Mouse (Mus musculus): Measurements from ENCODE around the gene Per1. TPM values are rescaled to one million over a fixed set of nuclear protein-coding genes. Genes with fewer than 3 reads are reported as not detected.
A peak's percentile ranks its signal among the peaks of the same experiment; 100 is the strongest.

Per1 gene
- 6.2 and 6.3 TPM in 2 replicates for polyA plus RNA-seq (2014; fragmentation: Nextera tagmentation; extraction: Ambion mirVana)

DNA sequence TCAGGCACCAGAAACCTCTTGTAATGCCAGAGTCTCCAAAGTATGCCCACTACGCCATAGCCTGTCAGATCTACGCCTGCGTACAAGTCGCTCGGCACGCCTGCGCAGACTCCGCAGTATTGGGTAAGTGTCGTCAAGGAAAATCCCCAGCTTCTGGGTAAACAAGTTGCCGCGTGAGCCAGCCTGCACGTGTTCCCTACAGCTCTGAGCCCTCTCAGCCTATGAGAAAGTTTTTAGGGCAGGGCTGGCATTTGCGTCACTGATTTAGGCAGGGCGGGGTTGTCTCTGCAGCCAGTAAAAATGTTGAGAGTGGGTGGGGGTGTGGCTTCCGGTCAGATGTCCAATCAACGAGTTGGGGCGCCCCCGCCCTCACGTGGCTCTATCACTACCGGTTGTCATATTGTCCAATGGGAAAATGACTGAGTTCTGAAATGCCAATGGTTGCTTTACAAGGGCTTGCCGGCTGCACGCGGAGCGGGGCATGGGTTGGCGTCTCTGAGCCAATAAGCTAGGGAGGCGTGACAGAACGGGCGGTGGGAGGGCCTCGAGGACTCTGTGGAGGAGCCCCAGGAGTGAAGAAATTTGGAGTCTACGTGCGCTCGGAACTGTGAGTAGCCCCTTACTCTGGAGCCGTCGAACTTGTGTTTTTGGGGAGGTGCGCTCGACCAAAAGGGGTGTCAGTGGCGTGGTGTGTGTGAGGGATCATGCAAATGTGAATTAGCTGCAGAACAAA lies at the start of gene Per1:
Gene Per1, plus strand, starts transcription at position 521 of the 733 bp plus-strand sequence.
- H3K9ac ChIP-seq (ENCODE audit: low read depth, low read length) = peak within 1 kb of the TSS; percentile 62
- H3K4me1 ChIP-seq (ENCODE audit: control insufficient read depth, insufficient read depth, low read length) = peaks cover 51% of the 10 kb centered on the region
- no peaks in the 10 kb centered on the region for H3K9me3 ChIP-seq (replicated peaks; ENCODE audit: control insufficient read depth, low read length)
- peak within 1 kb of the TSS; percentile 44 for H3K4me3 ChIP-seq (ENCODE audit: low read depth, low read length)
- H3K4me2 ChIP-seq = peak within 1 kb of the TSS; percentile 94
- H3K27ac ChIP-seq (ENCODE audit: low read depth, low read length) = peak within 1 kb of the TSS; percentile 88
- peak; percentile 89 for ATAC-seq (replicated peaks; ENCODE audit: insufficient number of reproducible peaks, low FRiP score, low TSS enrichment)
- WGBS (ENCODE audit: insufficient replicate concordance) = under 1% methylated on average over 37 of the region's 37 CpGs
- H3K27me3 ChIP-seq (ENCODE audit: control insufficient read depth, insufficient read depth, low read length) = no peaks in the 10 kb centered on the region
- 0 out of 2 replicates have a peak, but pooled peaks cover 3% of the 10 kb centered on the region for H3K36me3 ChIP-seq (ENCODE audit: control insufficient read depth, insufficient read depth, low read length)

DNA sequence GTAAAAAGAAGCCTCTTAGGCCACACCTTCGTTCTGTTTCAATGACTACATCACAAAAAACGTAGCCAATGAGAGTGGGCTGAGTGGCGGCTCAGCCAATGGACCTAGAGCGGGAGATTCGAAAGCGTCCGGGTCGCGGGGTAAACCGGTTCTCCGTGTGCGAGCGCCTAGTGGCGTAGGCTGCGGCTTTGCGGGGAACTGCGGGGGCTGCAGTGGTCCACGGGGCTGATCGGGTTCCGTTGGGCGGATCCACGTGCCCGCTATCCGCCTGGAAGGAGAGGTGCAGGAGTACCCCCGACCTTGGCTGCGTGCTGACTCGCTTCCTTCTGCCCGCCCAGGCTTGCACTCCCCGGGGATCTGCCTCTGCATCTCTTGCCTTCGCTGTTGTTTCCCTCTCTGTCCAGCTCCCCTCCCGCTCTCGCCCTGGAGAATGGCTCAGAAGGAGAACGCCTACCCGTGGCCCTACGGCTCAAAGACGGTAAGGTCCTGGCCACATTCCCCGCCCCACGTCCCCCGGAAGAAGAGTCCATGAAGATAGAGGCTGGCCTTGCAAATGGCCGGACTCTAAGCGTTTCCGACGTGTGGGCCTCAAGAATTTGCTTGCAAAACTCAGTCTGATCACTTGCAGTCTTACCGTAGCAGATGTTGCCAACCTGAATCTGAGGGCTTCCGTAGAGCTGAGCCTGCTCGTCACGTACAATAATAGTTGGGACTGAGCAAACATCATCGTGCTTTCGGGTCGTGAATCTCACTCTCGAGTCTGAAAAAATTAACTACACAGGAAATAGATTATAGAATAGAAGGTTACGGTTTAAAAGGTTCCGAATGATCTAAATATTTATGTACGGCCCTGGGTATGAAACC lies 49.3 kb upstream of the Per1 start, which contains the start of gene Aurkb:
Gene Aurkb, plus strand, starts transcription at position 117 of the 864 bp plus-strand sequence.
- Histone ChIP-seq H3K27ac (ENCODE audit: low read depth, low read length) (peak within 1 kb of the TSS; percentile 94), H3K4me3 (ENCODE audit: low read depth, low read length) (peak within 1 kb of the TSS; percentile 92), H3K9me3 (replicated peaks; ENCODE audit: control insufficient read depth, low read length) (no peaks in the 10 kb centered on the region), H3K36me3 (ENCODE audit: control insufficient read depth, insufficient read depth, low read length) (peaks cover 14% of the 10 kb centered on the region), H3K27me3 (ENCODE audit: control insufficient read depth, insufficient read depth, low read length) (no peaks in the 10 kb centered on the region), H3K4me2 (peak within 1 kb of the TSS; percentile 71), H3K9ac (ENCODE audit: low read depth, low read length) (peak within 1 kb of the TSS; percentile 93), H3K4me1 (ENCODE audit: control insufficient read depth, insufficient read depth, low read length) (peaks cover 8% of the 10 kb centered on the region)
- ATAC-seq (replicated peaks; ENCODE audit: insufficient number of reproducible peaks, low FRiP score, low TSS enrichment) = peak; percentile 71
- WGBS (ENCODE audit: insufficient replicate concordance) = under 1% methylated on average over 54 of the region's 54 CpGs

DNA sequence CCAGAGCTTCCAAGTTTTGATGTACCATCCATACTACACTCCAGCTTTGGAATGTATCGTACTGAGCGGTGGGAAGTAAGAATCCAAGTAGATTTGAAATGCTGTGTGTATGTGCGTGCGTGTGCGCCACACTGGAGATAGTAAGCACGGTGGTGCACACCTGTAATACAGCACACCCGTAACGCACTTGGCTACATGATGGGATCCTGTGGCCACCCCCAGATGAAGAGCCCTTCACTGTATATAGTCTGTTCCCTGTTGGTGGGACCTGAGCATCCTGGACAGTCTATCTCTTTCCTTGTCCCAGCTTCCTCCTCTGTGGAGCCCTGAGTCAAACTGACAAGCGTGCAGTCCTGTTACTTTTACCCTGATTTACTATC lies 48.6 kb upstream of the Per1 start:
- Histone ChIP-seq H3K9ac (ENCODE audit: low read depth, low read length) (peak overlapping the region; percentile 93), H3K4me2 (peak overlapping the region; percentile 71), H3K27ac (ENCODE audit: low read depth, low read length) (peak overlapping the region; percentile 94; the same call in 1 of the 2 replicates), H3K4me1 (ENCODE audit: control insufficient read depth, insufficient read depth, low read length) (peaks cover 8% of the 10 kb centered on the region), H3K27me3 (ENCODE audit: control insufficient read depth, insufficient read depth, low read length) (no peaks in the 10 kb centered on the region), H3K4me3 (ENCODE audit: low read depth, low read length) (peak overlapping the region; percentile 92), H3K36me3 (ENCODE audit: control insufficient read depth, insufficient read depth, low read length) (peaks cover 19% of the 10 kb centered on the region), H3K9me3 (replicated peaks; ENCODE audit: control insufficient read depth, low read length) (no peaks in the 10 kb centered on the region)
- 19% methylated on average over 9 of the region's 9 CpGs for WGBS (ENCODE audit: insufficient replicate concordance)
- ATAC-seq (replicated peaks; ENCODE audit: insufficient number of reproducible peaks, low FRiP score, low TSS enrichment) = no peak

DNA sequence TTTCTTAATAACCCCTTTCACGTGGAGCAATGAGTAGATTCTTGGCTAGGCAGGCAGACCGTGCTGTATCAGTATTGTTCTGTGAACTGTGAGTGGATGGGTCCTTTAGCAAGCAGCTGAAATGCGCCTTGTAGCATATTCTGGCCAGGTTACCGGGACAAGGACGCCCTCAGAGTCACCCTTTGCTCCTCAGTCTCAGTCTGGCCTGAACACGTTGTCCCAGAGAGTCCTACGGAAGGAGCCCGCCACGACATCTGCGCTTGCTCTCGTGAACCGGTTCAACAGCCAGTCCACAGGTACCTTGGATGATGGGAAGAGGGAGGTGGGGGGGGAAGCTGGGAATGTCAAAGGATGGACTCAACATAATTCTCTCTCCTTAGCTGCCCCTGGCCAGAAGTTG lies 47.4 kb upstream of the Per1 start:
- Histone ChIP-seq H3K27ac (ENCODE audit: low read depth, low read length) (no peak overlapping the region), H3K9ac (ENCODE audit: low read depth, low read length) (0 out of 2 replicates have a peak overlapping the region, but pooled peaks have one; percentile 5), H3K4me2 (peak overlapping the region; percentile 71), H3K4me3 (ENCODE audit: low read depth, low read length) (peak overlapping the region; percentile 92), H3K36me3 (ENCODE audit: control insufficient read depth, insufficient read depth, low read length) (peaks cover 19% of the 10 kb centered on the region), H3K27me3 (ENCODE audit: control insufficient read depth, insufficient read depth, low read length) (no peaks in the 10 kb centered on the region), H3K9me3 (replicated peaks; ENCODE audit: control insufficient read depth, low read length) (no peaks in the 10 kb centered on the region), H3K4me1 (ENCODE audit: control insufficient read depth, insufficient read depth, low read length) (peaks cover 8% of the 10 kb centered on the region)
- no peak for ATAC-seq (replicated peaks; ENCODE audit: insufficient number of reproducible peaks, low FRiP score, low TSS enrichment)
- WGBS (ENCODE audit: insufficient replicate concordance) = 85% methylated on average over 12 of the region's 12 CpGs

DNA sequence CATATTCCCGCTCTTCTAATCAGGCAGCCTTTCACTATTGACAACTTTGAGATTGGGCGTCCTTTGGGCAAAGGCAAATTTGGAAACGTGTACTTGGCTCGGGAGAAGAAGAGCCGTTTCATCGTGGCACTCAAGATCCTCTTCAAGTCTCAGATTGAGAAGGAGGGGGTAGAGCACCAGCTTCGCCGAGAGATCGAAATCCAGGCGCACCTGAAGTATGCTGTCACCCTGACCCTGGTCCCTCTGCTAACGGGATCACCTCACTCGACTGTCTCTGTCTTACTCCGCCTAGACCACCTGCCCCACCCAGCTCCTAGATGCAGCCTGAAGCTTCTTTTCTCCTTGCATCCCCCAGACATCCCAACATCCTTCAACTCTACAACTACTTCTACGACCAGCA lies 46.9 kb upstream of the Per1 start:
- Histone ChIP-seq H3K27me3 (ENCODE audit: control insufficient read depth, insufficient read depth, low read length) (no peaks in the 10 kb centered on the region), H3K9me3 (replicated peaks; ENCODE audit: control insufficient read depth, low read length) (no peaks in the 10 kb centered on the region), H3K4me2 (no peak overlapping the region; the same call in 1 of the 2 replicates), H3K4me3 (ENCODE audit: low read depth, low read length) (no peak overlapping the region), H3K27ac (ENCODE audit: low read depth, low read length) (no peak overlapping the region), H3K36me3 (ENCODE audit: control insufficient read depth, insufficient read depth, low read length) (peaks cover 19% of the 10 kb centered on the region), H3K4me1 (ENCODE audit: control insufficient read depth, insufficient read depth, low read length) (peaks cover 8% of the 10 kb centered on the region), H3K9ac (ENCODE audit: low read depth, low read length) (no peak overlapping the region)
- no peak for ATAC-seq (replicated peaks; ENCODE audit: insufficient number of reproducible peaks, low FRiP score, low TSS enrichment)
- 87% methylated on average over 14 of the region's 14 CpGs for WGBS (ENCODE audit: insufficient replicate concordance)

DNA sequence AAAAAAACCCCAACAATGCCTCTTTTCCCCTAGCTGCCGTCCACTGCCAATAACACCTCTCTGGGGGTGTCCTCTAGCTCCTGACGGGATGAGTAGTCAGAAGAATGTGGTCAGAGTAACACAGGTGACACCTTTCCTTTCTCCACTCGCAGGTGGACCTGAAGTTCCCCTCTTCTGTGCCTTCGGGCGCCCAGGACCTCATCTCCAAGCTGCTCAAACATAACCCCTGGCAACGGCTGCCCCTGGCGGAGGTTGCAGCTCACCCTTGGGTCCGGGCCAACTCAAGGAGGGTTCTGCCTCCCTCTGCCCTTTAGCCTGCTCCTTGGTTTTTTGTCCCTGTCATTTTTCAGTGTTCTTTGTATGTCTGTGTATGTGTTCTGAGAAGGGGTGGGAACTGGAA lies 44.3 kb upstream of the Per1 start:
- no peak for ATAC-seq (replicated peaks; ENCODE audit: insufficient number of reproducible peaks, low FRiP score, low TSS enrichment)
- 95% methylated on average over 8 of the region's 8 CpGs for WGBS (ENCODE audit: insufficient replicate concordance)
- H3K4me1 ChIP-seq (ENCODE audit: control insufficient read depth, insufficient read depth, low read length) = peaks cover 8% of the 10 kb centered on the region
- no peak overlapping the region for H3K4me2 ChIP-seq
- H3K9me3 ChIP-seq (replicated peaks; ENCODE audit: control insufficient read depth, low read length) = no peaks in the 10 kb centered on the region
- H3K27me3 ChIP-seq (ENCODE audit: control insufficient read depth, insufficient read depth, low read length) = no peaks in the 10 kb centered on the region
- H3K9ac ChIP-seq (ENCODE audit: low read depth, low read length) = no peak overlapping the region
- no peak overlapping the region for H3K4me3 ChIP-seq (ENCODE audit: low read depth, low read length)
- no peak overlapping the region for H3K27ac ChIP-seq (ENCODE audit: low read depth, low read length)
- H3K36me3 ChIP-seq (ENCODE audit: control insufficient read depth, insufficient read depth, low read length) = peaks cover 19% of the 10 kb centered on the region

DNA sequence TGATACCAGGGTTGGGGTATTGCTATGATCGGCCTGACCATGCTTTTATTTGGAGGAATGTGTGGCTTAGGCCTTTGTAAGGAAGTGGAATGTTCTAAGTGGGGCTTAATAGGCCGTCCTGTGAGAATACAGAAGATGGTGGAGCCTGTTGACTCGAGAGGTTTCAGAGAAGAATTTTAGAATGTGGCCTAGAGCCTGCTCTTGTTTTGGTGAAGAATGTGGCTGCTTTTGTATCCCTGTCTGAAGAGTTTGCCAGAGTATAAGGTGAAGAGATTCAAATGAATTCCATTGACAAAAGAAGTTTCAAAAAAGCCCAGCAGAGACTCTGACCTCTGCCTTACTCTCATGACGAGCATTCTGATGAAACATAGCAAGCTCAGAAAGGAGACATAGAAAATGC lies 43.2 kb upstream of the Per1 start:
- H3K9me3 ChIP-seq (replicated peaks; ENCODE audit: control insufficient read depth, low read length) = no peaks in the 10 kb centered on the region
- H3K4me3 ChIP-seq (ENCODE audit: low read depth, low read length) = no peak overlapping the region
- no peaks in the 10 kb centered on the region for H3K27me3 ChIP-seq (ENCODE audit: control insufficient read depth, insufficient read depth, low read length)
- H3K4me2 ChIP-seq = no peak overlapping the region
- H3K36me3 ChIP-seq (ENCODE audit: control insufficient read depth, insufficient read depth, low read length) = peaks cover 19% of the 10 kb centered on the region
- H3K27ac ChIP-seq (ENCODE audit: low read depth, low read length) = no peak overlapping the region
- H3K9ac ChIP-seq (ENCODE audit: low read depth, low read length) = no peak overlapping the region
- WGBS (ENCODE audit: insufficient replicate concordance) = 96% methylated on average over 4 of the region's 4 CpGs
- ATAC-seq (replicated peaks; ENCODE audit: insufficient number of reproducible peaks, low FRiP score, low TSS enrichment) = no peak
- H3K4me1 ChIP-seq (ENCODE audit: control insufficient read depth, insufficient read depth, low read length) = peaks cover 7% of the 10 kb centered on the region

DNA sequence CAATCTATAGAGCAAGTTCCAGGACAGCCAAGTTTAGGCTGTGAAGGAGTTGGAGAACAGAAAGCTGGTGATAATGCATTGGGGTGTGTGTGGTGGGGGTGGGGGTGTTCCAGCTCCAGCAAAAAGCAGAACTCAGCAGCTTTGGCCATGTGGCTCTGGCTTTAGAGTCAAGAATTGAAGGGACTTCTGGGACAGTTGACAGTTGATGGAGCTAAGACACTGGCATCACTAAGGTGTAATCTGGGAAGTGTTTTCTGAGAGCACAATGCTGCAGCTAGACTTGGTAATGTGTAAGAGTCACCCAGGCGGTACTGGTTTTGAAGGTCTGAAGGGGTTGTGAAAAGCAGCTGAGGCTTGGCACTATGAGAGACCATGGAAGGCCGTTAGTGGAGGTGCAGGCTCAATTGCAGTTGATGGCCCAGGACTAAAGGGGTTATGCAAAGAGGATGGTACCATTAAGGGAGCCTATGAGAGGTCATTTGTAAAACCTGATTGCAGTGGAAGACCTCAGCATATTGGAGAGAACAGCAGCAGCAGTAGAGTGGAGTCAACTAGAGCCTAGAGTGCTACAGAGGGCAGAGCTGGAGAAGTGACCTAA lies 42.1 kb upstream of the Per1 start:
- WGBS (ENCODE audit: insufficient replicate concordance) = 88% methylated on average over 2 of the region's 2 CpGs
- no peak for ATAC-seq (replicated peaks; ENCODE audit: insufficient number of reproducible peaks, low FRiP score, low TSS enrichment)
- Histone ChIP-seq H3K4me2 (no peak overlapping the region), H3K4me3 (ENCODE audit: low read depth, low read length) (no peak overlapping the region), H3K36me3 (ENCODE audit: control insufficient read depth, insufficient read depth, low read length) (peaks cover 19% of the 10 kb centered on the region), H3K9me3 (replicated peaks; ENCODE audit: control insufficient read depth, low read length) (no peaks in the 10 kb centered on the region), H3K27ac (ENCODE audit: low read depth, low read length) (no peak overlapping the region), H3K4me1 (ENCODE audit: control insufficient read depth, insufficient read depth, low read length) (no peaks in the 10 kb centered on the region; the same call in 1 of the 2 replicates), H3K27me3 (ENCODE audit: control insufficient read depth, insufficient read depth, low read length) (no peaks in the 10 kb centered on the region), H3K9ac (ENCODE audit: low read depth, low read length) (no peak overlapping the region)

Data from heart, embryonic 11.5 days (tissue).